Mouse (Mus musculus) liver, adult (tissue): ENCODE results near the gene Caskin1.

Experiments used
- GATA4 ChIP-seq: IDR thresholded peaks from 2 replicates; pipeline ENCODE4 v1.6.1; 2014; ENCODE audit warnings: mild to moderate bottlenecking, low read length; ENCODE audit not compliant: insufficient replicate concordance

Caskin1 gene

GRCm38 (mm10) chr17:24488186-24488661 is at the start of gene Caskin1:
Gene Caskin1 (plus strand): TSS chr17:24488601.
- TF ChIP-seq GATA4 = no peak

DNA sequence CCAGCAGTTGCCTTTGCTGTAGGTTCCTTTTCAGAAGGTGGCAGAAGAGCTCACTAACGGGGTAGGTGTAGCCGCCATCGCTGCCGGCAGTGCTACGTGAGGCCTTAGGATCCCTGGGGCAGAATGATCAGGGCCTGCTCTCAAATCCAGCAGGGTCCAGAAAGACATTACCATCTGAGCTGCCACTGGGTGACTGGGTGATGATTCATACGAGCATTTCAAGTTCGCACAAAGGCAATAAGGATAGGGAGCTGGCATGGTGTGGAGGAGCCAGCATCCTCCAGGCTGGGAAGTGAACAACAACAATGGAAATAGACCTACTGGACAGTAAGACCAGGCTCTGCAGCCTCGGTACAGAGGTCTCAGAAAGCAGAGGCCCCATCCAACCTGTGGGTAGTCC is 48.0 kb upstream of the Caskin1 start:
- no peak for TF ChIP-seq GATA4

DNA sequence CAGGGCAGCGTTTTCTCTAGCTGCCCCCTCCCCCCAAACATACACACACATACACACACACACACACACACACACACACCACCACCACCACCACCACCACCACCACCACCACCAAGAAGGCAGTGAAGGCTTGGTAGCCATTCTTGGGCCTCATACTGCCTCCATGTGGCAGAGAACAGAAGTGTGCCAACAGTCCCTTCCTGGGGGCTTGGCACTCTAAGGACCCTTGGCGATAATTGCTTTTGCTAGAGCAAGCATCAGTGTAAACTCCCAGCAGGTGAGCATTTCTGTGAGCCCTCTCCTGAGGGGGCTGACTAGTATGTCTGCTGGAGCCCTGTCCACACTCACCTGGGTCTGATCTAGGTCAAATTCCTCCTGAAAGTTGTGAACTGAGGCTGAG is 47.3 kb upstream of the Caskin1 start:
- TF ChIP-seq GATA4 = no peak

DNA sequence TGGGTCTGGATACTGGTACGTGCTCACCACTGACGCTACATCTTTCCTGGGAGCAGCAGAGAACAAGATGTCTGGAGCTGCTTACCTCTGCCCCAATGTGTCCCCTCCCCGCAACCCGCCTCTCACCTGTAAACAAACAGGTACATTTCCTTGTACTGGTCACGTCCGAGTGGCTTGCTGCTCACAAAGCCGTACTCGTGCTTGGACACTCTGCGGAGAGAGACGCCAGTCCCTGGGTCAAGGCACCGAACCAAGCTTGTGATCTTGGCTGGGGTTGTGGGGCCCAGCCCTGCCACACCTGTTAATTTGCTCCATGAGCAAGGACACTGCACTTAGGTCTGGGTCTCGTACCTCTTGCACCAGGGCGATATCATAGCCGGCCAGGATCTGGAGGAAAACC is 46.3 kb upstream of the Caskin1 start:
- TF ChIP-seq GATA4 = no peak

- TF ChIP-seq GATA4 = no peak
These were observed 45.7 kb upstream of the Caskin1 start, which contains the start of gene Dnase1l2 for GRCm38 (mm10) chr17:24442632-24443155. Gene Dnase1l2 (minus strand): TSS chr17:24443105.

DNA sequence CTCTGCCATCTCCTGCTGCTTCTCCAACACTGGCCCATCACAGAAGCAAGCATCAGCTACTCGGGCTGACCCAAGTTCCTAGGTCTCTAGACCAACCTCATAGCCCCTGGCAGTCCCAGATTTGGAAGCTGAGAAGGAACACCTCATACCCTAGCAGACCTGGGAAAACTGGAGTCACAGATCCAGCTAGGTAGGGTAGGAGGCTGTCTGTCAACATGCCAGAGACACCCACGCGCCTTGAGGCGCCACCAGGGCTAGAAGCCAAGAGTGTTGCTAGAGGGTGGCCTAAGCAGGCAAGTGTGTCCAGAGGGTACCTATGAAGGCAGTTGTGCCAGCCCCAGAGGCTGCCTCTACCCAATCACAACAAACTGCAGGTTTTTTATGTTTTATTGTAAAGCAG is 45.0 kb upstream of the Caskin1 start:
- no peak for TF ChIP-seq GATA4

GRCm38 (mm10) chr17:24446590-24446989 is 41.8 kb upstream of the Caskin1 start:
- TF ChIP-seq GATA4 = no peak

GRCm38 (mm10) chr17:24449507-24449906 is 38.9 kb upstream of the Caskin1 start:
- no peak for TF ChIP-seq GATA4

DNA sequence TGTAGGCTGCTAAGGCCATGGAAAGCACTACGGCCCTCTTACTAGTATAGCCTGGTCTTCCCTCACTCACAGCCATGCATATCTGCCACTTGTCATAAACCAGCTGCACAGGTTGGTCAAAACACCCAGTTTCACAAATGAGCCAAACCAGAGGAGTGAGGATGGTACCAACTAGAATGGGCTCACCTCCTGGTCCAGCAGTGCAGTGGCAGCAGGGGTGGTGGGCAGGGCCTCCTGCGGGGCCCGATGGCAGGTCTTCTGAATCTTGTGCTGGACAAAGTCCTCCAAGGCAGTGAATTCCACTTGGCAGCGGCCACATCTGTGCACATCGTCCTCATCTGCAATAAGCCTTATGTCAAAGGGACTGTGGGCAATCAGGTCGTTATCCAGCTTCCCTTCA is 37.2 kb upstream of the Caskin1 start:
- no peak for TF ChIP-seq GATA4

- TF ChIP-seq GATA4 = no peak
These were observed 35.0 kb upstream of the Caskin1 start for GRCm38 (mm10) chr17:24453372-24453771.

DNA sequence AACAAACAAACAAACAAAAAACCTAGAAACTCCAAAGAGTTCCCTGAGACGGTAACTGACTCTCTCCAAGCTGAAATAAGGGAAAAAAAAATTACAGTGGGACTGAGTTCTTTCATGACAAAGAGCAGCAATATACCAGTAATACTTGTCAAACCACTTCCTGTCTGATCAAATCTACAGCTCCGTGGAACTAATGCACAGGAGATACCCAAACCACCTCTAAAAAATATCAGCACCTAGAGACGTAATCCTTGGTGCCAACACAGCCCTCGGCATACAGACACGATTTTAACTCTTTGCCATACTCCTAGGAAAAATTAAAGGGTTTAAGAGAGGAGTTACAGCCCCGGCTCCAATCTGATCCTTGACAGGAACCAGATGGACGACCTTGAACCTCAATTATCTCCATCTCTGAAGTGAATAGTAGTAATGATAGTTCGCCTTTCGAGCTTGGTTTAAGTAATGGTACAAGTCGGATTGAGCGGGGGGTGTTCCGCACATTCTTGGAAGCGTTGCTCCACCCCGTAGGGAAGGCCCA is 34.1 kb upstream of the Caskin1 start:
- no peak for TF ChIP-seq GATA4

- TF ChIP-seq GATA4 = peak; percentile 23; the same call in 1 of the 2 replicates
These were observed 33.5 kb upstream of the Caskin1 start for GRCm38 (mm10) chr17:24454756-24455522.

DNA sequence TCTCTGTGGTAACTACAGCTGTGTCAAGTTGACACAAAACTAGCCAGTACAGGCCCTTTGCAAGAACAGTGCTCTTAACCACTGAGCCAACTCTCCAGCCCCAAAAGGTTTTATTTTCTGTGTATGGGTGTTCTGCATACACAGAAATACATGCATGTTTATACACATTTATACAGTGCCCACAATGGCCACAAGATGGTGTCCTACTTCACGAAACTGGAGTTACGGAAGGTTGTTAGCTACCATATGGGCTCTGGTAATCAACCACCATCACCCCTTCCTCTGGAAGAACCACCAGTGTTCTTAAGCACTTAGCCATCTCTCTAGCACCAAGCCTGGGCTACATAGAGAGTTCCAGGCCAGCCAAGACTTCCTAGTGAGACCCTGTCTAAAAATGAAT is 26.8 kb upstream of the Caskin1 start:
- no peak for TF ChIP-seq GATA4

- no peak for TF ChIP-seq GATA4
These were observed 25.5 kb upstream of the Caskin1 start for GRCm38 (mm10) chr17:24462932-24463331.

- TF ChIP-seq GATA4 = no peak
These were observed 24.8 kb upstream of the Caskin1 start for GRCm38 (mm10) chr17:24463374-24464133.
